Mouse (Mus musculus) thymus, adult 2 months (tissue): Measurements from ENCODE around the gene Arhgef19.

Source experiments
- CTCF ChIP-seq: fragments of 200-500 bp; IDR thresholded peaks from 2 replicates; pipeline ENCODE4 v1.5.1; 2012; ENCODE audit warnings: mild to moderate bottlenecking, control low read depth, low read length, moderate library complexity, borderline replicate concordance; ENCODE audit not compliant: control insufficient read depth, poor library complexity, insufficient read depth; ENCODE audit errors: extremely low read depth
- POLR2A ChIP-seq: fragments of 200-500 bp; IDR thresholded peaks from 2 replicates; pipeline ENCODE4 v1.6.1; 2012; ENCODE audit warnings: mild to moderate bottlenecking, low read length, control low read depth, moderate library complexity; ENCODE audit not compliant: control insufficient read depth, poor library complexity, insufficient read depth; ENCODE audit errors: extremely low read depth

DNA sequence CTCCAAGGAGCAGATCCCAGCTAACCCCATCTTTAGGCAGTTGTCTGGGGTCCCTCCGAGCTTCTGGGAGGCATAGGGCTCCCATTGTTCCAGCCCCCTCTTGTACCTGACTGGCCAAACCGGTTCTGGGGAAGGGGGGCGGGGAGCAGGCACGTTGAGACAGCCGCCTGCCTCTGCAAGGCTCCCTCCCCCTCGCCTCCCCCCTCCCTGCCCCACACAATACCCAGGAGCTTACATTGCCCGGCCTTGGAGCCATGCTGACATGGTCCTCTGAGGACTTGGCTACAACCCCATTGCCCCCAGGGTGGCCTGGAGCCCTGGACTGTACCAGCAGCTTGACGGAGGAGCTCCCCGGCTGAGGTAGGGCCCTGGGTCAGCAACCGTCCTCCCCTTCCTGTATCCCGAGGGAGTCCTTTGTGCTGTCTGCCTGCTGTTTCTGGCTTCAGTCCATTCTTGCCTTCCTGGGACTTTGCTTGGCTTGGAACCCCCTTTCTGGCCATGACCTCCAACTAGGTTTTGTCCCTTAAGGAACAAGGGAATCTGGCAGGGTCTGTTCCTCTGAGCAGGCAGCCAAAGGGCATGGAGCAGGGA is 3.4 kb downstream of the Arhgef19 start:
- TF ChIP-seq CTCF = no peak
- no peak for TF ChIP-seq POLR2A
